Mouse (Mus musculus) adrenal gland, adult 8-10 months (tissue): ENCODE measurements around the gene Gm525. TPM values are rescaled to one million over a fixed set of nuclear protein-coding genes. Genes with fewer than 3 reads are reported as not detected.

Experiments used
- DNase-seq: peaks from one replicate; pipeline ENCODE4 v3.0.0; 2022
- total RNA-seq, 4 experiments: library from RNA; stranded (reverse); gene quantifications; 2 replicates each; pipeline ENCODE4 v1.2.4; 2022

The Gm525 gene
- total RNA-seq, 4 experiments from 2014 or later = not detected

DNA sequence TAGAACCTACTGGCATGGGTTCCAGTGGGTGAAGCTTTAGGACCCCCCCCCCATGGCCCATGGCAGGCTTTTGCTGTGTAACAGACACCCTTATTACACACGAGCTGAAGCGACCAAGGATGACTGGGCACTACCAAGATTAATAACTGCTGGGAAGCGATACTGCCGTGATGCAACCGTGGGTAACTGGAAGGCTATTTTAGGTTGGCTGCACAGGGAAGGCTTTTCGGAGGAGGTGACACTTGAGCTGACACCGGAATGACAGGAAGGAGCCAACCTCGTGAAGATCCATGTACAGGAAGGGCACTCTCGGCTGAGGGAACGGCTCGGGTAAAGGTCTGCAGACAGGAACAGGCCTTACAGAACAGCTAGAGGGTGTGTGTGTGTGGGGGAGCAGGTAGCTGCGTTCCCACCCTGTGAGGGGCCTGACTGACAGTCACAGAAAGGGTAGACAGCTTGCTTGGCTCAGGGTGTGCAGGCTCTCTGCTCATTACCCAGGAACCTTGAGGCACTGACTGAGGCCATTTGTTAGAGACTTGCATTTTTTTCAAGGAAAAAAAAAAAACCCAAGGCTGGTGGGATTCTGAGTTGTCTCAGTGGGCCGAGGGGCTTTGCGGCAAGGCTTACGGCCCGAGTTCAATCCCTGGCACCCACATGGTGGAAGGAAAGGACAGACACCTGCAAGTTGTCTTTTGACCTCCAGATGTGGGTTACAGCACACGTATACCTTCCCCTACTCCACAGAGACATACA, 24.6 kb downstream of the Gm525 start:
- DNase-seq = no peak

DNA sequence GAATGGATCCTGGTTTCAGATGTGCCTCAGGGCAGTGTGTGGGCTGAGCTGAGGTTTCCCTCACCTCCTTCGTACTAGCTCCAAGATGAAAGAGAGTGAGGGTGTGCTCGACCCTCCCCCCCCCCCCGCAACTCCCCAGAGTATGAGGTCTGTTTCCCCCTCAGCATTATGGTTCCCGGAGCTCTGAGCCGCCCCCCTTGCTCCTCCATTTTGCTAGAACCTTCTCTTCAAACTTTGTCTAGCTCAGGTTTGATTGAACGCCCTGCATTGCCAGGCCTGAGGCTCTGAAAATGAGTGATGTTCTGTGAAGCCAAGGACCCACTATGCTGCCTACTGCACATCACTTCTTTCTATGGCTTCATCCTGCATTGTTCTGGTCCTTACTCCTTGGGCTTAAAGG, 25.3 kb downstream of the Gm525 start:
- no peak for DNase-seq

DNA sequence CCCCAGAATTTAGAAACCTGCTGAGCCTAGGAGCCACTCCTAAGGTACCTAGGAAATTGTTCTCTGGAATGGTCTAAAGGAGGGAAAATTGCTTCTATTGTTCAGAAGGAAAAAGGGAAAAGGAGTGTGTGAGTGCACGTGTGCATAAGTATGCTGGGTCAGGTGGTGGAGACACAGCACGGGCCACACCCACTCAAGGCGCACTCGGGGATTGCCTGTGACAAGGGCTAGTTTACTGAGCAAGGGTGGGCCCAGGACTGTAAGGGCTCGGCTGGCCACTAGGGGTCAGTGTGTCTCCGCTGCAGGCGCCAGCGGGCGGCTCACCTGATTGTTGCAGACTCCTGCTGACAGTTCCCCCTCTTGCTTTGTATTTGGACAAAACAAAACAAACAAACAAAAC, 26.8 kb downstream of the Gm525 start:
- peak; percentile 76 for DNase-seq

DNA sequence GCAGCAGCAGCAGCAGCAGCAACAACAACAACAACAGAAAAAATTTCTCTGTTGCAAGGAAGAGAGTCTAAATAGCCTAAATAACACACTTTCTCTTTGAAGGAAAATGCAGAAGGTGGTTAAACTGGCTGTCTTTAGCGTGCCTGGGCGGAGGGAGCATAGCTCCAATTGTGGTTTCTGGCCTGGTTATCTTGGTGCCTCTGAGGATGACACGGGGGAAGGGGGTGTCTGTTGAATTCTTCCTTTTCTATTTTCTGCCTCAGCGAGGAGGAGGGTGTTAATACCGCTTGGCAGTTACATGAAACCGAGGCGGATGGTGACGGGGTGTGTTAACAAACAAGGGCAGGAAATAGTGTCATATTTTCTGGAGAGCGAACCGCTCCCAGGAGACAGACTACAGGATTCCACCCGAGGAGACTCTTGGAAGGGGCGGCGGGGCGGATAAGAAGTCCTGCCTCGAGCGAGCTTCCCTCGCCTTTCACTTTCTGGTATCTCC, 27.2 kb downstream of the Gm525 start:
- peak; percentile 30 for DNase-seq

DNA sequence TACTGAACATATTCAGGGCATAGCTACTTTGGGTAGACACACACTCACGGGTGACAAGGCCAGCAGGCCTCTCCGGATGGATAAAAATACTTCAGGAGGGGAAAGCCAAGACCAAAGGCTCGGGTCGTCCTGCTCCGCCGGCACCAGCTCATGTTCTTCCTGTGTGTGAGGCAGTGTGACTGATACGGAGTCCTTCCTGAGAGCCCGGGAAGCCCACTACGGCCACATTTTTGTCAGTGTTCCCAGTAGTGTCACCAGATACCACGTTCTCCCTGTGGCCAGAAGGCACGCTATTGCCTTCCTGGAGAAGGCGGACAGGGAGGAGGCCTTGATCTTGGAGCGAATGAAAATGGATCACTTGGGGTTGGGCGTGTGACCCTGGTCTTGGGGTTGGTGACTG, 29.5 kb downstream of the Gm525 start:
- DNase-seq = no peak

DNA sequence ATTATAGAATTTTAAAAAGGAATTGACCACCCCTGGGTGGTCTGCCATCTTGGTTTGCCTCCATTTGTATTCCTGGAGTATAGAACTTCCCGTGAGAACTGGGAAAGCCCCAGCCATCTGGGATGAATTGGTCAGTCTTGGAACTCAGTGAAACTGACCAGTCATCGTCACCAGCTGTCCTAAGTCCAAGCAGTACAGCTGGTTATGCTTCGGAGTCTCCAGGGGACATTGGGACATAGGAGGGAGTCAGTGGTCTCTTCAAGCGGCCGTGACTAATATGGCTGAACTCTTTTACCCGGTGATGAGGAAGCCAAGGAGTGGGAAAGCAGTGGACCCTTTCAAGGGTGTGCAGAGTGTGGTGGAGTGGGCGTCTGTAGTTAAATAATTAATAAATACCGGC, 31.6 kb downstream of the Gm525 start:
- DNase-seq = no peak

DNA sequence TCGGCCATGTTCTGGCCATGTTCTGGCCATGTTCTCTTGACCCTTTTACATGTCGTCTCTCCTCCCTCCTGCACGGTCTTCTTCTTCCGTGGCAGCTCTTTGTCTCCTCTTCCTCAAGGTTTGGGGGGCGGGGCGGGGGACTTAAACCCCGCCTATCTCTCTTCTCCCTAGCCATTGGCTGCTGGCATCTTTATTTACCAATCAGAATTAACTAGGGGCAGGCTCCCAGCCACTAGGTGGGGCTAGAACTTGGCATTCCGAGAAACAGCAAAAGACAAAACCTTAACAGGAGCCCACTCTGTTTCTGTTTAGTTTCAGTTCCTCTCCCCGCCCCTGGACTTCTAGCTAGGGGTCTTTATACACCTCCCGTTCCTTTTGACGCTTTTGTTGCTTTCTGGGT, 32.2 kb downstream of the Gm525 start:
- DNase-seq = no peak

DNA sequence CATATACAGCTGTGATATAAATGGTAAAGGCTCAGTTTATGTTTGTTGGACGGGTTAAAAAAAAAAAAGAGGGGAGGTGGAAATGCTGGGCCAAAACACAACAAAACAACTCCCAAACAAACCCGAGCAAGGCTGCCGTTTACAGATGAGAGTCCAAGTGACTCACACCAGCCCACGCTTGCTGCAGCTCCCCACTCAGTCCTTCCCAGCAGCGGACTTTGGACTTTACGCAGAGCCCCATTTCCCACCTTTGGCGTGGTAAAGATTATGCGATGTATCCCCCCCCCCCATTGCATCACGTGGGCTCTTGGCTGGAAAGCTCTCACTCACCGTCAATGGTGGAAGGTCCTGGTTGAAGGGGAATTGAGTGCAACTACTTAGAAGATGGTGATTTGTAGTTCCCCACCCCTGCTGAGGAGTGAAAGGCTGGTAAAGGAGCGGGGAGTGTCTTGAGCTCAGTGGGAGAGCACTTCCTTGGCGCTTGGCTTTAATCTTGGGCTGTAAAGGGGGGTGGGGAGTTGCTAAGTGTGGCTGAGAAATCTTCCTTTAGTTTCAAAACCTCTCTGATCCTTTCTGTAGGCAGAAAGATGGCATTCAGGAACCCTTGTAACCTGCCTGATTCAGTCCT, 33.7 kb downstream of the Gm525 start:
- no peak for DNase-seq

DNA sequence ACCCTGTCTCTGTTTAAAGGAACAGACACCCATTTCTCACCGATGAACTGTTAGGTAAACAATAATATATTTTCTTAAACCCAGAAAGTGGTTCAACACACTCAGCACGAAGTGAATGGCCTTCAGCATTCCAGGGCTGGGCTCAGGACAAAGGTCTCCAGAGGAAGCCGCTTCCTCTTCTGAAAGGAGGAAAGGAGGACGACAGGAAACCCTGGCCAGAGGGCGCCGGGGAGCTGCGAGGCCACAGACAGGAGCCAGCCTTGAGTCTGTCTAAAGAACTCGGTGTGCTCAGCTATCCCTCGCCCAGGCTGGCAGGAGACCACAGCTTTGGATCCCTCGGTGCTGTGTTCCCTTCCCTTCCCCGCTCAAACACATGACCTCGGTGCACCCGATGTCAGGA, 50.8 kb downstream of the Gm525 start:
- DNase-seq = no peak

DNA sequence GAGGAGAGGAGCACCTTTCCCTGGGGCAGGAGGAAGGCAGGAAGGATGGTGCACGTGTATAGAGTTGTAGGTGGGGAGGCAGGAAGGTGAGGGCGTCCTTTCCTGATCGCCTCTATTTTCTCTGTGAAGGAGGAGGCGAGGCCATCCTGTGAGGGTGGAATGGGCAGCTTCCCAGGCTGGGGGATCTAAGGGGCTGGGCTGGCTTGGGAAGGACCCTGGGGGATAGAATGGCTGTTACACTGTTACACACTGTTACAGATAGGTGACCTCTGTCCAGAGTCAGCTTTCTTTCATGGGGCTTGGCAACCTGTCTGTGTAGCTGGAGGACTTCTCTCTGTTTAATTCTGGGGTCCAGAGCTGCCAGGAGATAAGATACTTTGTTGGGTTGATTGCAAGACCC, 57.2 kb downstream of the Gm525 start:
- DNase-seq = no peak

DNA sequence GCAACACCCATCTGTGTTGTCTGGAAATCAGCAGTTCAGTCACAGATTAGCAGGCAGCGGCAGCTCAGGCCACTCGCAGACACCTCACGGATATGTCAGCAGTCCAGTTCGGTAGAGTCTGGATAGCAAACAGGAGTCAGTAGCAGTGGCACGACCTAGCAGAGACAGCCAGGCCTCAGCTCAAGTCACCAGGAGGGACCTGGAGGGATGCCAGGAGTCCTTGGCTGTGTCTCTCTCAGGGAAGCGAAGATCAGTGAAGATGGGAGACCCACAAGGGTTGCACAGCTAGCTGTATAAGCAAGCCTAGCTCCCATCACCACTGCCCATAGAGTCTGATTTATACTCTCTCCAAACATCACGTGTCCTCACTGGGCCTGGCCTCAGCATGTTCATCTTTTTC, 58.8 kb downstream of the Gm525 start:
- no peak for DNase-seq

DNA sequence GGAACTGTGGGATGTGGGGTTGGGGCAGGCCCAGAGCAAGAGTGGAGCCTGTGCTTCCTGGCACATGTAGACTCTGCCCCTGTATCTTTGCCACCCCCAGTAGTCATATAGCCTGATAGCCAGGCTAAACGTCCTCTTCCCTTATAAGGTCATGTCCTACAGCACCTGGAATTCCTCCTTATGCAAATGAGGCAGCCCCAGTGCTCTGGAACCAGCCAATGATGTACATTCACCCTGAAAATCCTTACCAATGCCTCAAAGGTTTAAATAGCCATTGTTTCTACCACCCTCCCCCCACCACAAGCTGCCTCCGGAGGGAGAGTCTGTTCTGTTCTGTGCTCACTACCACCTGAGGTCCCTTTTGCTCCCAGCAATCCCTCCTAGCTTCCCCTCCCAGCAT, 60.6 kb downstream of the Gm525 start:
- DNase-seq = no peak

DNA sequence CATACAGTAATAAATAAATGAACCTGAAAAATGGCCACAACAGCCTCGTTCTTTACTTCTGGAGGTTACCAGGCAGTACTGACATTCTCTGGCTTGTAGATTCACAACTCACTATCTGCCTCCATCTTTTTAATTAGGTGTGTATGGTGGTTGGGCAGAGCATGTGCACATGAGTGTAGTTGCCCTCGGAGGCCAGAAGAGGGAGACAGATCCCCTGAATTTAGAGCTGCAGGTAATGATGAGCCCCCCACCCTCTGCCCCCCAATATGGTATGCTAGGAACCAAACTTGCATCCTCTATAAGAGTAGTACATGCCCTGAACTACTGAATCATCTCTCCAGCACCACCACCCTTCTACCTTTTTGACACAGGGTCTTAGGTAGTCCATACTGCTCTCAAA, 64.3 kb downstream of the Gm525 start:
- DNase-seq = no peak

Other genes with a start within 250 kb of the Gm525 start
- 100 to 1,000 TPM; 102 to 124 (median 117) TPM for gene Akap1, start 209.3 kb upstream of the Gm525 start, total RNA-seq
- gene Scpep1, start 118.4 kb upstream of the Gm525 start, total RNA-seq = 100 to 1,000 TPM; 128 to 260 (median 184) TPM
- not detected for gene Elobl, start 106.9 kb upstream of the Gm525 start, total RNA-seq
- gene Coil, start 103.6 kb upstream of the Gm525 start, total RNA-seq = 10 to 100 TPM in 3 of 4 experiments, 1 to 10 TPM in 1; 9.1 to 16.0 (median 12.9) TPM
- 100 to 1,000 TPM; 136 to 188 (median 157) TPM for gene Trim25, start 74.5 kb upstream of the Gm525 start, total RNA-seq
- gene Dgke, start 7.0 kb upstream of the Gm525 start, total RNA-seq = 10 to 100 TPM; 10.7 to 17.0 (median 14.3) TPM
- gene Nog, start 228.5 kb downstream of the Gm525 start, total RNA-seq = under 1 TPM in 3 of 4 experiments, not detected in 1; 0.22 to 0.61 (median 0.49) TPM